Mouse (Mus musculus): ENCODE results near the gene Armh3. TPM values are rescaled to one million over a fixed set of nuclear protein-coding genes. Genes with fewer than 3 reads are reported as not detected.

Gene Armh3
- polyA plus RNA-seq, 1 experiment from 2014 or later = 7.5 TPM

- Histone ChIP-seq H3K4me3 (ENCODE audit: low read depth, low read length) (peak overlapping the region; percentile 100), H3K9me3 (ENCODE audit: control insufficient read depth, low read length) (no peaks in the 10 kb centered on the region), H3K4me2 (replicated peaks; ENCODE audit: low read depth) (peak overlapping the region; percentile 67), H3K27ac (replicated peaks) (peak overlapping the region; percentile 100), H3K4me1 (replicated peaks; ENCODE audit: control insufficient read depth, insufficient read depth) (peaks cover 3% of the 10 kb centered on the region; the same call in 1 of the 2 replicates), H3K9ac (ENCODE audit: low read length) (peak overlapping the region; percentile 97), H3K36me3 (ENCODE audit: control insufficient read depth, insufficient read depth, low read length) (peaks cover 13% of the 10 kb centered on the region; the same call in 1 of the 2 replicates), H3K27me3 (ENCODE audit: control insufficient read depth, insufficient read depth, low read length) (no peaks in the 10 kb centered on the region)
- WGBS = under 1% methylated on average over 27 of the region's 36 CpGs
- DNase-seq (ENCODE audit: low spot score) = peak; percentile 83
- ATAC-seq (ENCODE audit: low FRiP score, low TSS enrichment) = peak; percentile 62
- no peak for TF ChIP-seq CTCF (IDR thresholded peaks at IDR 0.05; ENCODE audit: low read depth)
- no peak for TF ChIP-seq EP300 (optimal IDR thresholded peaks at IDR 0.05)
These were observed 215.8 kb downstream of the Armh3 start for GRCm38 (mm10) chr19:45782315-45783001.

- peak overlapping the region; percentile 100 for H3K4me3 ChIP-seq (ENCODE audit: low read depth, low read length)
- TF ChIP-seq EP300 (optimal IDR thresholded peaks at IDR 0.05) (no peak), CTCF (IDR thresholded peaks at IDR 0.05; ENCODE audit: low read depth) (peak; percentile 29; the same call in 1 of the 2 replicates)
- 54% methylated on average over 8 of the region's 8 CpGs for WGBS
- no peak overlapping the region for H3K9ac ChIP-seq (ENCODE audit: low read length)
- DNase-seq (ENCODE audit: low spot score) (no peak), ATAC-seq (ENCODE audit: low FRiP score, low TSS enrichment) (no peak)
- peaks cover 3% of the 10 kb centered on the region; the same call in 1 of the 2 replicates for H3K4me1 ChIP-seq (replicated peaks; ENCODE audit: control insufficient read depth, insufficient read depth)
- H3K36me3 ChIP-seq (ENCODE audit: control insufficient read depth, insufficient read depth, low read length) = peaks cover 13% of the 10 kb centered on the region; the same call in 1 of the 2 replicates
- no peaks in the 10 kb centered on the region for H3K9me3 ChIP-seq (ENCODE audit: control insufficient read depth, low read length)
- H3K27me3 ChIP-seq (ENCODE audit: control insufficient read depth, insufficient read depth, low read length) = no peaks in the 10 kb centered on the region
- H3K4me2 ChIP-seq (replicated peaks; ENCODE audit: low read depth) = peak overlapping the region; percentile 67
- H3K27ac ChIP-seq (replicated peaks) = no peak overlapping the region
These were observed 216.6 kb downstream of the Armh3 start for GRCm38 (mm10) chr19:45781676-45782075.

- DNase-seq (ENCODE audit: low spot score) (no peak), ATAC-seq (ENCODE audit: low FRiP score, low TSS enrichment) (no peak)
- Histone ChIP-seq H3K4me1 (replicated peaks; ENCODE audit: control insufficient read depth, insufficient read depth) (peaks cover 3% of the 10 kb centered on the region; the same call in 1 of the 2 replicates), H3K27me3 (ENCODE audit: control insufficient read depth, insufficient read depth, low read length) (no peaks in the 10 kb centered on the region), H3K27ac (replicated peaks) (no peak overlapping the region), H3K9me3 (ENCODE audit: control insufficient read depth, low read length) (no peaks in the 10 kb centered on the region), H3K4me2 (replicated peaks; ENCODE audit: low read depth) (peak overlapping the region; percentile 67), H3K36me3 (ENCODE audit: control insufficient read depth, insufficient read depth, low read length) (peaks cover 13% of the 10 kb centered on the region; the same call in 1 of the 2 replicates), H3K4me3 (ENCODE audit: low read depth, low read length) (no peak overlapping the region), H3K9ac (ENCODE audit: low read length) (no peak overlapping the region)
- 78% methylated on average over 13 of the region's 13 CpGs for WGBS
- no peak for TF ChIP-seq EP300 (optimal IDR thresholded peaks at IDR 0.05)
- TF ChIP-seq CTCF (IDR thresholded peaks at IDR 0.05; ENCODE audit: low read depth) = no peak
These were observed 217.9 kb downstream of the Armh3 start for GRCm38 (mm10) chr19:45780350-45780915.

- no peak overlapping the region for H3K4me3 ChIP-seq (ENCODE audit: low read depth, low read length)
- no peak overlapping the region for H3K9ac ChIP-seq (ENCODE audit: low read length)
- WGBS = 78% methylated on average over 2 of the region's 2 CpGs
- no peak overlapping the region for H3K4me2 ChIP-seq (replicated peaks; ENCODE audit: low read depth)
- no peaks in the 10 kb centered on the region for H3K27me3 ChIP-seq (ENCODE audit: control insufficient read depth, insufficient read depth, low read length)
- no peaks in the 10 kb centered on the region for H3K4me1 ChIP-seq (replicated peaks; ENCODE audit: control insufficient read depth, insufficient read depth)
- H3K27ac ChIP-seq (replicated peaks) = no peak overlapping the region
- ATAC-seq (ENCODE audit: low FRiP score, low TSS enrichment) (no peak), DNase-seq (ENCODE audit: low spot score) (no peak)
- no peaks in the 10 kb centered on the region for H3K9me3 ChIP-seq (ENCODE audit: control insufficient read depth, low read length)
- no peak for TF ChIP-seq EP300 (optimal IDR thresholded peaks at IDR 0.05)
- no peak for TF ChIP-seq CTCF (IDR thresholded peaks at IDR 0.05; ENCODE audit: low read depth)
- H3K36me3 ChIP-seq (ENCODE audit: control insufficient read depth, insufficient read depth, low read length) = peaks cover 28% of the 10 kb centered on the region
These were observed 222.8 kb downstream of the Armh3 start for GRCm38 (mm10) chr19:45775486-45775885.

GRCm38 (mm10) chr19:45771501-45771900 is 226.8 kb downstream of the Armh3 start:
- no peak for TF ChIP-seq EP300 (optimal IDR thresholded peaks at IDR 0.05)
- TF ChIP-seq CTCF (IDR thresholded peaks at IDR 0.05; ENCODE audit: low read depth) = no peak
- 83% methylated on average over 5 of the region's 5 CpGs for WGBS

More at GRCm38 (mm10) chr19:45771501-45771900, 226.8 kb downstream of the Armh3 start:
- DNase-seq (ENCODE audit: low spot score) = no peak
- Histone ChIP-seq H3K4me2 (replicated peaks; ENCODE audit: low read depth) (no peak overlapping the region), H3K4me3 (ENCODE audit: low read depth, low read length) (no peak overlapping the region), H3K27me3 (ENCODE audit: control insufficient read depth, insufficient read depth, low read length) (no peaks in the 10 kb centered on the region), H3K9ac (ENCODE audit: low read length) (no peak overlapping the region), H3K9me3 (ENCODE audit: control insufficient read depth, low read length) (no peaks in the 10 kb centered on the region), H3K36me3 (ENCODE audit: control insufficient read depth, insufficient read depth, low read length) (peaks cover 40% of the 10 kb centered on the region), H3K27ac (replicated peaks) (no peak overlapping the region), H3K4me1 (replicated peaks; ENCODE audit: control insufficient read depth, insufficient read depth) (no peaks in the 10 kb centered on the region)
- ATAC-seq (ENCODE audit: low FRiP score, low TSS enrichment) = no peak

Other genes with a start within 250 kb of the Armh3 start
- 9.9 and 10.9 TPM in 2 replicates for gene Npm3, start 248.9 kb downstream of the Armh3 start, polyA plus RNA-seq (2015; fragmentation: Nextera tagmentation; extraction: Ambion mirVana)
- gene Mgea5, start 214.7 kb downstream of the Armh3 start, polyA plus RNA-seq (2015; fragmentation: Nextera tagmentation; extraction: Ambion mirVana) = 16.5 and 19.0 TPM in 2 replicates
- gene Kcnip2, start 182.4 kb downstream of the Armh3 start, polyA plus RNA-seq (2015; fragmentation: Nextera tagmentation; extraction: Ambion mirVana) = 2.1 and 2.2 TPM in 2 replicates
- 4.9 and 5.1 TPM in 2 replicates for gene Hps6, start 5.0 kb upstream of the Armh3 start, polyA plus RNA-seq (2015; fragmentation: Nextera tagmentation; extraction: Ambion mirVana)
- gene Pprc1, start 46.4 kb upstream of the Armh3 start, polyA plus RNA-seq (2015; fragmentation: Nextera tagmentation; extraction: Ambion mirVana) = 8.6 and 10.7 TPM in 2 replicates
- gene Ldb1, start 46.7 kb upstream of the Armh3 start, polyA plus RNA-seq (2015; fragmentation: Nextera tagmentation; extraction: Ambion mirVana) = 50.1 and 54.9 TPM in 2 replicates
- 36.1 and 36.5 TPM in 2 replicates for gene Nolc1, start 77.4 kb upstream of the Armh3 start, polyA plus RNA-seq (2015; fragmentation: Nextera tagmentation; extraction: Ambion mirVana)
- 0.05 TPM in 1 of 2 replicates, not detected in the other for gene Elovl3, start 133.4 kb upstream of the Armh3 start, polyA plus RNA-seq (2015; fragmentation: Nextera tagmentation; extraction: Ambion mirVana)
- 0.13 and 0.22 TPM in 2 replicates for gene Pitx3, start 149.8 kb upstream of the Armh3 start, polyA plus RNA-seq (2015; fragmentation: Nextera tagmentation; extraction: Ambion mirVana)
- 21.2 and 29.0 TPM in 2 replicates for gene Gbf1, start 154.0 kb upstream of the Armh3 start, polyA plus RNA-seq (2015; fragmentation: Nextera tagmentation; extraction: Ambion mirVana)